Comparison of ENCODE assay signal across 28 mouse cellular contexts in the genomic region with DNA sequence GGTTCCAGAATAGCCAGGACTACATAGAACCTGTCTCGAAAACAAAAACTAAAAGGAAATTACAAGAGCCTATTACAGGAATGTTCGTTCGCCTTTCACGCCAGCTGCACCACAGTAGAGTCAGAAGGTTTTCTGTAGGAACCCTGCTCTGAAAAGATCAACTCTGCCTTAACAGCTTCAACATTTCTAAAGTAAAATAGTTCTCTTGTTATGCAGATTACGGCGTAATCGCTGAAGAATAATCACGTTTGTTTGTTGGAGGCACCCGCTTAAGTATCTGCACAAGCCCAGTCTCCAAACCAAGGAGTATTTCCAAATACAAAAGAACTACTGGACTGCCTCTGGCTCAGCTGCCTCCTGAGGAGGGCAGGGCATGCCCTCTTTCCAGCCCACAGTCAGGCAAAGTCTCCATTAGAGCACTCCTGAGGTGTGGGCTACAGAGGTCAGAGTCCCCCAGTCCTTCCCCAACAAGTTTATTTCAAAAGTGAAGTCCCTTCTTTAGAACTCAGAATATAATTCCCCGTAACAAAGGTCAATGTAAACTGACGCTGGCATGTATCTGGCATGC. TPM values are rescaled to one million over a fixed set of nuclear protein-coding genes. Genes with fewer than 3 reads are reported as not detected.
A peak's percentile ranks its signal among the peaks of the same experiment; 100 is the strongest.
DNase-seq lines count a peak whose midpoint lies in the region; ATAC-seq and TF ChIP-seq lines count a peak whose summit lies in the region.
"Had no signal": no experiment of that assay in that cellular context is flagged by ENCODE, and none has a peak within 500 bp of the region (broad histone marks: within the 10 kb centered on the region; RNA-seq: fewer than 3 reads in every experiment).

No protein-coding gene starts in this region.

- DNase-seq in forebrain, embryonic 11.5 days (ENCODE audit: low spot score): no peak
- no peak for DNase-seq in forebrain, postnatal 0 days
- no peak for DNase-seq in heart, adult 18-20 months
- peak; percentile 97 for DNase-seq in ZHBTc4 (ENCODE audit: low read depth, low spot score)
- no peak for DNase-seq in right cerebral cortex, adult 2 months (ENCODE audit: low spot score in 2 of 2)
- DNase-seq: adrenal gland, postnatal 14 days; cerebellum, adult 2 months; cerebellum, postnatal 14 days; gastrocnemius, postnatal 14 days; heart, postnatal 36 days; kidney, adult 11 months; kidney, postnatal 25 days; liver; lung, adult 2 months; lung, postnatal 10 days; thymus, adult 2 months; thymus, postnatal 4 days had no signal

- no peaks in the 10 kb centered on the region for H3K9me3 ChIP-seq in forebrain, embryonic 11.5 days (ENCODE audit: control insufficient read depth, low read length)
- no peaks in the 10 kb centered on the region for H3K9me3 ChIP-seq in forebrain, postnatal 0 days (ENCODE audit: low read length)
- H3K9me3 ChIP-seq in heart, embryonic 11.5 days (replicated peaks; ENCODE audit: control insufficient read depth, low read length): no peaks in the 10 kb centered on the region
- no peaks in the 10 kb centered on the region for H3K9me3 ChIP-seq in ES-Bruce4 (replicated peaks; ENCODE audit: control insufficient read depth, insufficient read depth, low read length, poor library complexity, severe bottlenecking)
- H3K9me3 ChIP-seq: embryonic facial prominence, embryonic 10.5 days; embryonic facial prominence, embryonic 15.5 days; heart, embryonic 15.5 days; hindbrain, embryonic 15.5 days; midbrain, embryonic 13.5 days; neural tube, embryonic 13.5 days had no signal

- H3K27ac ChIP-seq in forebrain, embryonic 11.5 days (ENCODE audit: low read depth, low read length): no peak overlapping the region
- H3K27ac ChIP-seq in forebrain, postnatal 0 days (ENCODE audit: low read depth, low read length): no peak overlapping the region
- H3K27ac ChIP-seq in heart, embryonic 11.5 days (ENCODE audit: low read depth, low read length): 0 out of 2 replicates have a peak overlapping the region, but pooled peaks have one; percentile 29
- peak overlapping the region; percentile 88 for H3K27ac ChIP-seq in ES-Bruce4 (ENCODE audit: insufficient read depth, low read length)
- H3K27ac ChIP-seq: embryonic facial prominence, embryonic 10.5 days; embryonic facial prominence, embryonic 15.5 days; heart, embryonic 15.5 days; hindbrain, embryonic 15.5 days; liver, embryonic 14.5 days; macrophage; neural tube, embryonic 13.5 days had no signal

- TF ChIP-seq POLR2A in ES-Bruce4 (IDR thresholded peaks at IDR 0.05; ENCODE audit: insufficient read depth, low read length): no peak

- H3K4me1 ChIP-seq in forebrain, embryonic 11.5 days (replicated peaks; ENCODE audit: control insufficient read depth, insufficient read depth, low read length): peaks cover 6% of the 10 kb centered on the region
- H3K4me1 ChIP-seq in forebrain, postnatal 0 days (ENCODE audit: insufficient read depth): no peaks in the 10 kb centered on the region
- H3K4me1 ChIP-seq in heart, embryonic 11.5 days (ENCODE audit: control insufficient read depth, insufficient read depth, low read length): peaks cover 39% of the 10 kb centered on the region
- H3K4me1 ChIP-seq in ES-Bruce4 (ENCODE audit: control insufficient read depth, insufficient read depth, low read length): peaks cover 8% of the 10 kb centered on the region

- ATAC-seq in forebrain, embryonic 11.5 days (replicated peaks; ENCODE audit: low FRiP score): 0 out of 2 replicates have a peak, but pooled peaks have one; percentile 58
- ATAC-seq in forebrain, postnatal 0 days: no peak
- no peak for ATAC-seq in heart, embryonic 11.5 days (replicated peaks; ENCODE audit: insufficient number of reproducible peaks, low FRiP score, low TSS enrichment)
- ATAC-seq: inflammation-experienced regulatory T-cells, adult 6 months; midbrain, embryonic 13.5 days had no signal

- H3K4me3 ChIP-seq in forebrain, embryonic 11.5 days (ENCODE audit: low read depth, low read length): no peak overlapping the region
- no peak overlapping the region for H3K4me3 ChIP-seq in forebrain, postnatal 0 days (ENCODE audit: low read depth, low read length)
- no peak overlapping the region for H3K4me3 ChIP-seq in heart, embryonic 11.5 days (ENCODE audit: low read depth, low read length)
- H3K4me3 ChIP-seq in ES-Bruce4 (ENCODE audit: low read depth, low read length): no peak overlapping the region
- H3K4me3 ChIP-seq: embryonic facial prominence, embryonic 10.5 days; embryonic facial prominence, embryonic 15.5 days; heart, embryonic 15.5 days; hindbrain, embryonic 15.5 days; midbrain, embryonic 13.5 days; neural tube, embryonic 13.5 days had no signal

- H3K27me3 ChIP-seq in forebrain, embryonic 11.5 days (ENCODE audit: control insufficient read depth, insufficient read depth, low read length): no peaks in the 10 kb centered on the region
- no peaks in the 10 kb centered on the region for H3K27me3 ChIP-seq in forebrain, postnatal 0 days (ENCODE audit: insufficient read depth, low read length)
- H3K27me3 ChIP-seq in heart, embryonic 11.5 days (ENCODE audit: control insufficient read depth, insufficient read depth, low read length): no peaks in the 10 kb centered on the region
- no peaks in the 10 kb centered on the region for H3K27me3 ChIP-seq in ES-Bruce4 (ENCODE audit: control insufficient read depth, insufficient read depth, low read length, poor library complexity, severe bottlenecking)
- H3K27me3 ChIP-seq: embryonic facial prominence, embryonic 15.5 days; heart, embryonic 15.5 days; hindbrain, embryonic 15.5 days; midbrain, embryonic 13.5 days; neural tube, embryonic 13.5 days had no signal

- H3K36me3 ChIP-seq in forebrain, embryonic 11.5 days (ENCODE audit: control insufficient read depth, insufficient read depth, low read length): no peaks in the 10 kb centered on the region; the same call in 1 of the 2 replicates
- peaks cover 17% of the 10 kb centered on the region for H3K36me3 ChIP-seq in forebrain, postnatal 0 days (ENCODE audit: insufficient read depth)
- H3K36me3 ChIP-seq in heart, embryonic 11.5 days (ENCODE audit: control insufficient read depth, insufficient read depth, low read length): peaks cover 14% of the 10 kb centered on the region
- peaks cover 6% of the 10 kb centered on the region; the same call in 1 of the 2 replicates for H3K36me3 ChIP-seq in ES-Bruce4 (ENCODE audit: control insufficient read depth, insufficient read depth, low read length, poor library complexity, severe bottlenecking)

- H3K4me2 ChIP-seq in forebrain, embryonic 11.5 days (ENCODE audit: low read depth, low read length, severe bottlenecking): no peak overlapping the region
- H3K4me2 ChIP-seq in forebrain, postnatal 0 days (ENCODE audit: low read depth): no peak overlapping the region
- H3K4me2 ChIP-seq in heart, embryonic 11.5 days: no peak overlapping the region
- H3K4me2 ChIP-seq: embryonic facial prominence, embryonic 15.5 days; heart, embryonic 15.5 days; hindbrain, embryonic 15.5 days; midbrain, embryonic 13.5 days; neural tube, embryonic 13.5 days had no signal

- no peak for TF ChIP-seq CTCF in forebrain, postnatal 0 days (IDR thresholded peaks at IDR 0.05; ENCODE audit: low read depth)
- no peak for TF ChIP-seq CTCF in ES-Bruce4 (IDR thresholded peaks at IDR 0.05; ENCODE audit: low read depth, low read length)

- TF ChIP-seq EP300 in ES-Bruce4 (IDR thresholded peaks at IDR 0.05; ENCODE audit: insufficient read depth, low read depth, low read length): peak; percentile 86

- 42% methylated on average over 11 of the region's 11 CpGs for WGBS in forebrain, embryonic 11.5 days
- 32% methylated on average over 11 of the region's 11 CpGs for WGBS in forebrain, postnatal 0 days
- WGBS in heart, embryonic 11.5 days (ENCODE audit: insufficient replicate concordance): 87% methylated on average over 11 of the region's 11 CpGs

- no peak overlapping the region for H3K9ac ChIP-seq in forebrain, embryonic 11.5 days (ENCODE audit: low read length)
- H3K9ac ChIP-seq in forebrain, postnatal 0 days: no peak overlapping the region
- H3K9ac ChIP-seq in heart, embryonic 11.5 days (ENCODE audit: low read depth, low read length): no peak overlapping the region
- H3K9ac ChIP-seq in ES-Bruce4 (ENCODE audit: low read depth, poor library complexity, severe bottlenecking): no peak overlapping the region
- H3K9ac ChIP-seq: embryonic facial prominence, embryonic 15.5 days; heart, embryonic 15.5 days; hindbrain, embryonic 15.5 days; liver, embryonic 14.5 days; midbrain, embryonic 13.5 days; neural tube, embryonic 13.5 days had no signal

RNA-seq across cellular contexts. Expression of gene Ube2h, which starts 31.9 kb away (rescaled TPM):
- polyA plus RNA-seq in forebrain, embryonic 11.5 days (2014; fragmentation: Nextera tagmentation; extraction: Ambion mirVana): 50.1 and 51.8 TPM in 2 replicates
- 33.3 and 42.7 TPM in 2 replicates for total RNA-seq in forebrain, postnatal 0 days (2014; rRNA removed)
- polyA plus RNA-seq in forebrain, postnatal 0 days (2015; fragmentation: Nextera tagmentation; extraction: Ambion mirVana): 31.3 and 37.7 TPM in 2 replicates
- polyA plus RNA-seq in heart, embryonic 11.5 days (2014; fragmentation: Nextera tagmentation; extraction: Ambion mirVana): 58.4 and 60.9 TPM in 2 replicates
- total RNA-seq in heart, adult 18-20 months (2021): 10 to 100 TPM; 56.8 to 63.6 TPM
- polyA plus RNA-seq in ES-Bruce4 (2011; ENCODE audit: insufficient read depth, insufficient read length, low read depth, missing spikeins): 64.6 and 68.1 TPM in 2 replicates

Comparison
In these comparisons a context has a peak if more than half of its experiments do, and no peak if none do; other contexts are left out.
1. H3K27ac ChIP-seq: peak in heart, embryonic 11.5 days (single experiment) and ES-Bruce4 (single experiment); none in forebrain, embryonic 11.5 days (single experiment) and forebrain, postnatal 0 days (single experiment).